Mouse (Mus musculus): ENCODE data around the gene Tmem167b. TPM values are rescaled to one million over a fixed set of nuclear protein-coding genes. Genes with fewer than 3 reads are reported as not detected.

Tmem167b gene
- total RNA-seq, 2 experiments from 2014 or later, result 31.5 to 34.5 TPM

DNA sequence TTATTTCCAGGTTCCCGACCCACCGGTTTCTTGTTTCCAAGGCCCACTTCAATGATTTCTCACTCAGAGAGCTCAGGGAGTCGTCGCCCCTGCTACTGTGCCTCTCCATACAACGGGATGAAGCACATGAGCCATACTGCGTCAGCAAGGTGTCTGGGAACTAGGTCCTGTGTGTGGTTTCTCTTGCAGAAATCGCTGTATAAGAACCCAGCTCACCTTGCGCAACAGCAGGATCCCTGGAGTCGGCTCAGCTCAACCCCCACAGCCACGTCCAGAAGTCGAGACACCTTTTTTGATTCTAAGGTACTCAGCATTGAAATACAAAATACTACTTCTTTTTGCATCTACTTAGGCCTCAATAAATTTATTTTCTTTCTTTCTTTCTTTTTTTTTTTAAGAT, 20.0 kb downstream of the Tmem167b start:
- DNase-seq (ENCODE audit: low spot score in 2 of 2), result no peak

GRCm38 (mm10) chr3:108537303-108537702, 25.0 kb downstream of the Tmem167b start:
- DNase-seq (ENCODE audit: low spot score in 2 of 2), result peak; percentile 50 to 79

- no peak for DNase-seq (ENCODE audit: low spot score in 2 of 2)
Observed at GRCm38 (mm10) chr3:108536517-108537260, 25.6 kb downstream of the Tmem167b start, which contains the start of gene 5330417C22Rik. TSS of gene 5330417C22Rik (minus strand) at chr3:108536536.

GRCm38 (mm10) chr3:108535896-108536516, 26.3 kb downstream of the Tmem167b start:
- DNase-seq (ENCODE audit: low spot score in 2 of 2), result no peak

GRCm38 (mm10) chr3:108533951-108534350, 28.3 kb downstream of the Tmem167b start, which contains the start of gene 1700013F07Rik:
TSS of gene 1700013F07Rik (plus strand) at chr3:108534150.
- no peak for DNase-seq (ENCODE audit: low spot score in 2 of 2)

DNA sequence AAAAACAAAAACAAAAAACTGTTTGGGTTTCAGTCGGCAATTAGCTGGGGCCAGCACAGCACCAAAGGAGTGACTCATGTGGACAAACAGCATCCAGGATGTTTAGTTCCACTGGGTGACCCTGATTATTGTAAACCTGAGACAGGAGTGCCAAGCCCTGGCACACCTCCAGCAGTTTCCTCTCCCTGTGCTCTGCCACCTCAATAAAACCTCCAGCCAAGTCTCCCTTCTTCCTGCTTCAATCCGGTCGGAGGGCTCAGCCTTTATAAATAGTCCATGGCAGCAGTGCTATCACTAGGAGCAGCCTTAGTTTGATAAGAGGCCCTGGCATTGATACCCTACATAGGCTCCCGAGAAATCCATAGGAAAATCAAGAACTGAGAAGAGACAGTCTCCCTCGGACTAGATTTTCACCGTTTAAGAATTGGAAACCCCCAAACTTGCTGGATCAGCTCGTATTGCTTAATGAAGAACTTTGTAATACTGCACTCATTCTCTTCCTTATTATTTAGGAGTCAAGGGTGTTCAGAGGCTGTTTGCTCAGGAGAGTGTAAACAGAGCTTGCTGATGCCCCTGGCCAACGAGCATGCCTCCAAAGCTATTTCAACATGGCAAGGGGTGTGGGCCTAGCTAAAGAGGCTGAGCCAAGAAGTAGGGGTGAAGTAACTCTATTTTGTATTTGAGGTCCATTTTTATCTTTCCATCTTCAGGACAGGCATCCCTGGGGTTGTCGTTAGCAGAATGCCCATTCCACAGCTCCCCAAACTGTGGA, 29.0 kb downstream of the Tmem167b start:
- DNase-seq (ENCODE audit: low spot score in 2 of 2), result no peak

DNA sequence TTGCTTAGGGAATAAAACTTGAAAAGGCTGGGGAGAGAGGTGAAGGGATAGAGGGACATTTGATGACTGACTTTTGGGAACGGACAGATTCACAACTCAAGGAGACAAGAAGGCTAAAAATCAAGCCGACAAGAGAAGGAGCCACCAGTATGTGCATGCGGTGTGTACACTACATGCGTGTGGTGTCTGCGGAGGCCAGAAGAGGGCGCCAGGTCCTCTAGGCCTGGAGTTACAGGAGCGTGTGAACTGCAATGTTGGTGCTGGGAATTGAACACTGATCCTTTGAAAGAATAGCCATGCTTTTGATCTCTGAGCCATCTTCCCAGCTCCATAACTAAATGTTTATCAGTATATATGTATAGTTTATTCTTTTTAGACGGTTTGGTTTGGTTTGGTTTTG, 33.8 kb downstream of the Tmem167b start:
- no peak for DNase-seq (ENCODE audit: low spot score in 2 of 2)

- DNase-seq (ENCODE audit: low spot score in 2 of 2), result no peak
Observed at GRCm38 (mm10) chr3:108523415-108523814, 38.9 kb downstream of the Tmem167b start.

- DNase-seq (ENCODE audit: low spot score in 2 of 2), result no peak
Observed at GRCm38 (mm10) chr3:108518276-108518675, 44.0 kb downstream of the Tmem167b start.

- DNase-seq (ENCODE audit: low spot score in 2 of 2), result no peak
Observed at GRCm38 (mm10) chr3:108513465-108513864, 48.8 kb downstream of the Tmem167b start.

GRCm38 (mm10) chr3:108510716-108511483, 51.4 kb downstream of the Tmem167b start:
- DNase-seq (ENCODE audit: low spot score in 2 of 2), result no peak

DNA sequence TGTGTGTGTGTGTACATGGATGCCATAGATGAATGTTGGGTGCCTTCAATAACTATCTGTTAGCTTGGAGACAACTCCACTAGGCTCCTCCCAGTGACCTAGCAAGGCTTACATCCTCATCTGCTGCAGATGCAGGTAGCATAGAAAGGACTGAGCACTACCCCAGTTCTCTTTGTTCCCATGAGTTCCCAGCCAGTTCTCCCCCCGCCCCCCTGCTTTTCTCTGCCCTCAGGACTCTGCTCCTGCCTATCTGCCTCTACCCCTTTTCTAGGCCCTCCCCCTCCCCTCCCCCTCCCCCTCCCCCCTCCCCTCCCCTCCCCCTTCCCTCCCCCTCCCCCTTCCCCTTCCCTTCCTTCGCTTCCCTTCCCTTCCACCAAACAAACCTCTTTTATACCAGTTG, 52.1 kb downstream of the Tmem167b start:
- no peak for DNase-seq (ENCODE audit: low spot score in 2 of 2)

- DNase-seq (ENCODE audit: low spot score in 2 of 2), result no peak
Observed at GRCm38 (mm10) chr3:108508745-108509474, 53.4 kb downstream of the Tmem167b start.

Small RNA genes within 50 kb of the gene (microRNA-seq; reads per million reads assigned to microRNA genes)
- gene Gm22860, result not detected

Other genes with a start within 250 kb of the Tmem167b start
- not detected for gene Mybphl, start 197.6 kb downstream of the Tmem167b start, total RNA-seq (2021)
- gene Psrc1, start 178.6 kb downstream of the Tmem167b start, total RNA-seq (2021), result 1 to 10 TPM; 4.1 to 6.0 TPM
- gene Celsr2, start 146.9 kb downstream of the Tmem167b start, total RNA-seq (2021), result 1 to 10 TPM; 3.0 to 5.9 TPM
- 100 to 1,000 TPM; 107 to 113 TPM for gene Sars, start 117.3 kb downstream of the Tmem167b start, total RNA-seq (2021)
- not detected for gene 1700013F07Rik, start 28.3 kb downstream of the Tmem167b start, total RNA-seq (2021)
- under 1 TPM in 1 of 2 experiments, not detected in 1; 0.10 TPM for gene 5330417C22Rik, start 25.9 kb downstream of the Tmem167b start, total RNA-seq (2021)
- gene Taf13, start 9.2 kb upstream of the Tmem167b start, total RNA-seq (2021), result 10 to 100 TPM; 20.6 to 20.8 TPM
- 1 to 10 TPM; 7.7 to 8.9 TPM for gene Wdr47, start 28.8 kb upstream of the Tmem167b start, total RNA-seq (2021)
- gene Clcc1, start 91.4 kb upstream of the Tmem167b start, total RNA-seq (2021), result 10 to 100 TPM; 38.2 to 45.0 TPM
- gene Gpsm2, start 159.8 kb upstream of the Tmem167b start, total RNA-seq (2021), result 10 to 100 TPM; 32.0 to 37.6 TPM
- 1 to 10 TPM; 1.2 to 1.3 TPM for gene Aknad1, start 177.2 kb upstream of the Tmem167b start, total RNA-seq (2021)